Mouse (Mus musculus): ENCODE measurements around the gene Yjefn3.
A peak's percentile ranks its signal among the peaks of the same experiment; 100 is the strongest.

Yjefn3 gene

GRCm38 (mm10) chr8:69880841-69881240 lies 21.7 kb downstream of the Yjefn3 start:
- DNase-seq (ENCODE audit: low spot score in 2 of 2) = peak in 1 of 2 experiments; percentile 27

GRCm38 (mm10) chr8:69879678-69880077 lies 22.8 kb downstream of the Yjefn3 start:
- no peak for DNase-seq (ENCODE audit: low spot score in 2 of 2)

GRCm38 (mm10) chr8:69877992-69878391 lies 24.5 kb downstream of the Yjefn3 start:
- DNase-seq (ENCODE audit: low spot score in 2 of 2) = no peak

GRCm38 (mm10) chr8:69877396-69877795 lies 25.1 kb downstream of the Yjefn3 start:
- DNase-seq (ENCODE audit: low spot score in 2 of 2) = no peak

GRCm38 (mm10) chr8:69876967-69877366 lies 25.5 kb downstream of the Yjefn3 start:
- no peak for DNase-seq (ENCODE audit: low spot score in 2 of 2)

- DNase-seq (ENCODE audit: low spot score in 2 of 2) = no peak
Observed at GRCm38 (mm10) chr8:69876097-69876496, 26.4 kb downstream of the Yjefn3 start.

GRCm38 (mm10) chr8:69874654-69875053 lies 27.9 kb downstream of the Yjefn3 start:
- DNase-seq (ENCODE audit: low spot score in 2 of 2) = peak in 1 of 2 experiments; percentile 31

- DNase-seq (ENCODE audit: low spot score in 2 of 2) = peak; percentile 49 to 79
Observed at GRCm38 (mm10) chr8:69874155-69874554, 28.4 kb downstream of the Yjefn3 start.

GRCm38 (mm10) chr8:69870907-69871306 lies 31.6 kb downstream of the Yjefn3 start:
- DNase-seq (ENCODE audit: low spot score in 2 of 2) = no peak

- DNase-seq (ENCODE audit: low spot score in 2 of 2) = peak in 1 of 2 experiments; percentile 40
Observed at GRCm38 (mm10) chr8:69870003-69870765, 32.3 kb downstream of the Yjefn3 start.

GRCm38 (mm10) chr8:69867696-69868326 lies 34.7 kb downstream of the Yjefn3 start:
- no peak for DNase-seq (ENCODE audit: low spot score in 2 of 2)

- DNase-seq (ENCODE audit: low spot score in 2 of 2) = no peak
Observed at GRCm38 (mm10) chr8:69864180-69864579, 38.3 kb downstream of the Yjefn3 start.

- DNase-seq (ENCODE audit: low spot score in 2 of 2) = no peak
Observed at GRCm38 (mm10) chr8:69863387-69864020, 39.0 kb downstream of the Yjefn3 start.

- no peak for DNase-seq (ENCODE audit: low spot score in 2 of 2)
Observed at GRCm38 (mm10) chr8:69861251-69861650, 41.3 kb downstream of the Yjefn3 start.

- no peak for DNase-seq (ENCODE audit: low spot score in 2 of 2)
Observed at GRCm38 (mm10) chr8:69860807-69861206, 41.7 kb downstream of the Yjefn3 start.

GRCm38 (mm10) chr8:69853869-69854268 lies 48.6 kb downstream of the Yjefn3 start:
- no peak for DNase-seq (ENCODE audit: low spot score in 2 of 2)

- DNase-seq (ENCODE audit: low spot score in 2 of 2) = no peak
Observed at GRCm38 (mm10) chr8:69850926-69851506, 51.5 kb downstream of the Yjefn3 start.

- no peak for DNase-seq (ENCODE audit: low spot score in 2 of 2)
Observed at GRCm38 (mm10) chr8:69849899-69850298, 52.6 kb downstream of the Yjefn3 start.

- DNase-seq (ENCODE audit: low spot score in 2 of 2) = no peak
Observed at GRCm38 (mm10) chr8:69848951-69849350, 53.6 kb downstream of the Yjefn3 start.

- no peak for DNase-seq (ENCODE audit: low spot score in 2 of 2)
Observed at GRCm38 (mm10) chr8:69847167-69848065, 55.1 kb downstream of the Yjefn3 start.
